Mouse (Mus musculus): ENCODE results near the gene Sult3a2. TPM values are rescaled to one million over a fixed set of nuclear protein-coding genes. Genes with fewer than 3 reads are reported as not detected.
"Not testable (repeated sequence)": the region's sequence is repeated elsewhere in the genome, so short reads cannot be mapped to it uniquely, and the experiment has no call there.

Gene Sult3a2
- 1 to 10 TPM in 1 of 2 experiments, under 1 TPM in 1; 0.40 to 1.4 TPM for total RNA-seq (2021)

DNA sequence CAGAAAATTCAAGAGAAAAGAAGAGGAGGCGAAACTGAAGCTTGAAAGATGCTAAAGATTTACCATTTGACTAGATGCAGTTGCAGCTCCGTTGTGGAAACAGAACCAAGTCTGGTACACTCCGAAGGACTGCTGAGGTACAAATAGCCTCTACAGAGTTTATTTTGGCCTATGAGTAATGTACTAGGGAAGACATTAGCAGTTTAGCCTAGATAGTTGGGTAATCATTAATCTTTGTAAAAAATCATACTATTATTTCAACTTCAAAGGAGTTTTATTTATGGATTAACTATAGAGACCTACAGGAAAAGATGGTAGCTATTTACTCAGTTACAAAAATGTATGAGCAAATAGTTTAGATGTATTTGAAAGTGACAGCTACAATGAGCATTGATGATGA is at the start of gene Sult3a2:
Gene Sult3a2 (minus strand): TSS at position 101 of the 400 bp plus-strand sequence.
- no peak for DNase-seq (ENCODE audit: extremely low spot score in 1 of 2, low spot score in 1 of 2)

DNA sequence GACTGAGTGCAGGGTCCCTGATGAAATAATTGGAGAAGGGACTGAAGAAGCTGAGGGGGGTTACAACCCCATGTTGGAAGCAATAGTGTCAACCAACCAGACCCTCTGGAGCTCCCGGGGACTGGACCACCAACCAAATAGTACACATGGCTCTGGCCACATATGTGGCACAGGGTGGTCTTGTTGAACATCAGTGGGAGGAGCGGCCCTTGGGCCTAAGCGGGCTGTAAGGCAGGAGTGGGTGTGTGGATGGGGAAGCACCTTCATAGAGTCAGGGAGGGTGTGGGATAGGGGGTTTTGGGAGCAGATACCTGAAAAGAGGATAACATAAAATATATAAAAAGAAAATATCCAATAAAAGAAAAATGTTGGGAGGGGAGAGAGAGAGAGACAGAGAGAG is 34.4 kb upstream of the Sult3a2 start:
- DNase-seq (ENCODE audit: extremely low spot score in 1 of 2, low spot score in 1 of 2) = no peak

DNA sequence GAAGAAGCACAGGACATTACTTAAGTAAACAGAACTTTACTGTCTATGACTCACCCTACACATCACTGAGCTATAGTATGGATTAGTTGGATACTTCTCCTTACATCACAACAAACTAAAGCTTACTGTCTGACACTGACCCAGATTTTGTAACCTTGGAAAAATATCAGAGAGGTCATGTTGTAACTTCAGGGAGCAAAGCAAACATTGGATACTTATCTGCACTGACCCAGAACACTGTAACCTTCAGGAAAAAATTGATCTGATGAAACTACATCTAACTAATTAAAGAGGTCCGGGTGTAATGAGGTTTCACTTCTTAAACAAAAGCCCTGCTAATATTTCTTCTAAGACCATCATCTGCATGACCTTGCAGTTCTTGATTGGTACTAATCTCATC is 30.4 kb upstream of the Sult3a2 start:
- DNase-seq (ENCODE audit: extremely low spot score in 1 of 2, low spot score in 1 of 2) = no peak

DNA sequence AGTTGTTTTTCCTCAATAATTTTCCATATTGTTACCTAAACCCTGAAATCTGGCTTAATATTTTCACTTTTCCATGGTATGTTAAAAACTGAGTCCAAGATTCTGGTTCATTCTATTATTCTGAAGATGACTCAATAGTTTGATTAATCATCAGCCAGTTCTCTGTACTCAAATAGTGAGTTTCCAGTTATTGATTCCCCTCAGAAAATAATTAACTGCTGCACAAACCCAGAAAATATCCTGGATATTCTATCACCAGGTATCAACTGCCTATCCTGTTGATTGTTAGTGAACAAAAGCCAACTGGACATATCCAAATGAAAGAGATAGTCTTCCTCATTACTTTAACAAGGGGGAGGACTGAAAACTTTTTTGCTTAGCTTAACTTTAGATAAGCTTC is 27.8 kb upstream of the Sult3a2 start:
- no peak for DNase-seq (ENCODE audit: extremely low spot score in 1 of 2, low spot score in 1 of 2)

DNA sequence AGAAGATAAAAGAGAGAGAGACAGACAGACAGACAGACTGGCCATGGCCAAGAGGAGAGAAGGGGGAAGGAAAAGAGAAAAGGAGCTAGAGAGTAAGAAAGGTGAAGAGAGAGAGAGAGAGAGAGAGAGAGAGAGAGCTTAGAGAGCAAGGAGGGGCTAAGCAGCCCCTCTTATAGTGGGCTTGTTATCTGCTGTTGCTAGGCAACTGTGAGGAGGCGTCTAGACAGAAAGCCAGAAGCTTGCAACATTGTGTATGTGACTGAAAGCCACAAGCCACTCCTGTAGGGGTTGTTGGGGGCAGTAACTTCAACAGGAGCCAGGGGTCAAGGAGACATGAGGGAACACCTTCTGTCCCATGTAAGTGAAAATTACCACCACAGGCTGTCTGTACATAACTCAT is 25.3 kb upstream of the Sult3a2 start:
- DNase-seq (ENCODE audit: extremely low spot score in 1 of 2, low spot score in 1 of 2) = no peak

DNA sequence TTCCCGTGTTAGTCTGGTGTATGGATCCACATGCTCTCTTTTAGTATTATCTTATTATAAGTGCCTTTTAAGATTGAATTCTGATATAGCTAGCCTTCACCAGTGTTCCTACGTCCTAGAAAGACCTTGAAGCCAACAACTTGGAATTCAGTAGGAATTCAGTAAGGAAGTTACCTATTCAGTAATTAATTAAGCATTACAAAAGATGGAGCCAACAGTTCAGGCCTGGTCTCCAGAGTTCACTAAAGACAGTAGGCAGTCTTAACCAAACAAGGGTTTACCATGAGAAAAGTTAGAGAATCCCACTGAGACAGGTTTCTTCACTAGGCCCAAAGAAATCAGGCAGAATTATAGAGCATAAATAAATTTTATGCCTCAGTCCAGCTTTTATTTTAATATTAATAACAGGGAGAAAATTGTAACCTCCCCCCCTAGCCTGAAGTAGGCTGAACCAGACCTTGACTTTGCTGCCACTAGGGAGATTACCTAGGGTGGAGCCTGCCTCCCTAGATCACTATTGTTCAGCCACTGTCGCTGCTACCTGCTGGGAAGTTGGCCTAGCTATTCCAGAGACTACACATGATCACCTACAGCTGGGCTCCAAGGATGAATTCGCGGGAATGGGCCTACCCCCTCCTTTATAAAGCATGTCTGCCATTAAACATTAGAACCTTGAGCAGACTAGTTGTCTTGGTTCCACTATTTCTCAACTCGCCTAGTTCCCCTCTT is 10.9 kb upstream of the Sult3a2 start:
- DNase-seq (ENCODE audit: extremely low spot score in 1 of 2, low spot score in 1 of 2) = not testable (repeated sequence)

DNA sequence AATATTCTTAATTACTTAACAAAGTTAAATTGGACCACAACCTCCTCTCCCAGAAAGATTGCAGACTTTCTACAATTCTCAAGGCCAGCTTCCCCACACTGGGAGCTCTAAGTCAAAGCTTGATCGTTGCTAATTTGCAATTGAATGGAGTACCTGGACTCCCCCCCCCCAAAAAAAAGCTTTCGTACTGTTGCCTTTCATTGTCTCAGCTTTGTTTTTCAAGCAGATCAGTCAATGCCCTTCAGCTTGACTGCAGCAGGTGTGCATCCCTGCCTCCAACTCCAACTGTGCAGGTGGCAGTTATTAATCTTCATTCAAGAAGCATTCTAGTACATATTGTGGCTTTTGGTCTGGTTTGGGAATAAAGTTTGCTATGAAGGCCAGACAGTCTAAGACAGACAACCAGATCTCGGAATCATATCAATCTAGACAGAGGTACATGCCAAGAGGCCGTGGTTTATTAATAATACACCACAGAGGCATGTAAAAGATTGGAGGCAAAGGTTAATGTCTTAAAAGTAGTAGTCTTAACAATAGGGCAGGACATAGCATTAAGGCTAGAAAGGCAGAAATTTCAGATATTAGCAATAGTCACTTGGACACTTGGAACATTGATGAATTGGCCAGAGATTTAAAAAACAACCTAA is 9.9 kb upstream of the Sult3a2 start:
- not testable (repeated sequence) for DNase-seq (ENCODE audit: extremely low spot score in 1 of 2, low spot score in 1 of 2)

DNA sequence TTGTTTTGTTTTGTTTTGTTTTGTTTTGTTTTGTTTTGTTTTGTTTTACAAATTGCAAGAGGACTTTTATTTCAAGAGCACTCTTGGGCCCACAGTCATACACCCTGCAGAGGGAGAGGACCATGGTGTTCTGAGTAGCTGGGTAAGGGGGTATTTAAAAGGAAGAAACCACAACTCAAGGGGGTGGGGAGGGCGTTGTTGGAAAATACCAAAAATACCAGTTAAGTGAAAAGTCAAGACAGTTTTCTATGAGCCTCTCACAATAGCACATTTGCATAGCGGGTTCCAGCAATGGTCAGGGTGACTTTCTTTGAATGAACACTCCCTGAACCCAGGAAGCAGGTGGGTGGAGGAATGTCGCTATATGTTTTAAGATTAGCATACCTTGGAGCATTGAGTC is 5.7 kb upstream of the Sult3a2 start:
- DNase-seq (ENCODE audit: extremely low spot score in 1 of 2, low spot score in 1 of 2) = not testable (repeated sequence)

DNA sequence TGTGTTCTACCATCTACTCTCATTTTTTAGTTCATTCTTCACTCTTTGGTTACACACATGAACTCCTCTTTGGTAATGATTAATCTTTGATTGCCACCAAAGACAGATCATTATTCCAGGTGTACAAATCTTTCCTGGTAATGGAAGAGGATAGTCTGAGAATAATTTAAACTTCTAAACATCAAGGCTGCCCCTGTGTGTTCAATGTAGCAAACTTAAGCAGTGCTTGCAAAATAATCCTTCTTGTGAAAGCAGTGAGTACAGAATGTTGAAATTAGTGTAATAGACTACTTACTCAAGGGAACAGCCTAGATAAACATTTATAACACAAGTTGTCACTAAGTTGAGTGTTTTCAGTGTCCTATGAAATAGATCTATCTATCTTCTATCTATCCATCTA is 1.0 kb upstream of the Sult3a2 start:
- no peak for DNase-seq (ENCODE audit: extremely low spot score in 1 of 2, low spot score in 1 of 2)

DNA sequence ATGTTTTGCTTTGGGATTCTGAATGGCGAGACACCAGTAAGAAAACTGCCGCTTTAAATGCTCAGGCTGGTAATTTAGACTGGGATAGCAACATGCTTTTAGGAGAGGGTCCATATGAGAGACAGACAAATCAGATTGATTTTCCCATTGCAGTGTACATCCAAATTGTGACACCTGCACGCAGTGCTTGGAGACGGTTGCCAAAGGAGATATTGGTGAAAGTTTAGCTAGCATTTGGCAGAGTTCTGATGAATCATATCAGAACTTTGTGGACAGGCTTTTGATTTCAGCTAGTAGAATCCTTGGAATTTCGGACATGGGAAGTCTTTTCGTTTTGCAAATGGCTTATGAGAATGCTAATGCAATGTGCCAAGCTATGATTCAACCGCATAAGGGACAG is 51.3 kb downstream of the Sult3a2 start:
- not testable (repeated sequence) for DNase-seq (ENCODE audit: extremely low spot score in 1 of 2, low spot score in 1 of 2)

DNA sequence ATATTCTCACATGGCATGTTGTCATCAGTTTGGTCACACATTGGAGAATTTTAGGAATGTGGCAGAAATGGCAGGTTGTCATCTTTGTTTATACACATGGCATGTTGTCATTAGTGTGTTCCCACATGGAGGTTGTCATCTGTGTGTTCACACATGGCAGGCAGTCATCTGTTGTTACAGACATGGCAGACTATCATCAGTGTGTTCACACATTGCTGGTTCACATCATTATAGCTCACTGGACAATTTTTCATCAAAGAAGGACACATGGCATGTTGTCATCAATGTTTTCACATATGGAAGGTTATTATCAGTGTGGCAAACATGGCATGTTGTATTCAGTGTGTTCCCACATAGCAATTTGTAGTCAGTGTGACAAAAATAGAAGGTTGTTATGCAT is 53.3 kb downstream of the Sult3a2 start:
- no peak for DNase-seq (ENCODE audit: extremely low spot score in 1 of 2, low spot score in 1 of 2)

DNA sequence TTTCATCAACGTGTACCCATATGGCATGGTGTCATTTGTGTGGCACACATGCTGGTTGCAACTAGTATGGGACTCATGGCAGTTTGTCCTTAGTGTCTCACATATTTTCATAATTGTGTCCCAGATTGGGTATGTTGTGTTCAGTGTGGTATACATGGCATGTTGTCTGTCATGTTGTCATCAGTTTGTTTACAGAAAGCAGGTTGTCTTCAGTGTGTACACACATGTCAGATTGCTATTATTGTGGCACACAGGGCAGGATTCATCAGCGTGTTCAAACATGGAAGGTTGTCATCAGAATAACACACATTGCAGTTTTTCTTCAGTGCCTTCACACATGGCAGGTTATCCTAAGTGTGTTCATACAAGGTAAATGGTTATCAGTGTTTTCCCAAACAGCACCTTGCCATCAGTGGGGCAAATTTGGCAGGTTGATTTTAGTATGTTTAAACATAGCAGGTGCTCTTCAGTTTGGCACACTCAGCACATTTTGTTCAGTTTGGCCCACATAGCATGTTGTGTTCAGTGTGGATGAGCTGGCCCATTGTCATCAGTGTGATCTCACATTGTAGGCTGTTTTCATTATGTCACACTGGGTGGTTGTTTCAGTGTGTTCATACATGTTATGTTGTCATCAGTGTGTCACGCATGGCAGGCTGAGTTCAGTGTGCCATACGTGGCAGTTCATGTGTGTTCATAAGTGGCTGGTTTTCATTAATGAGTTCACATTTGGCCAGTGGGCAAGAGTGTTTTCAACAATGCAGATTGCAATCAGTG is 53.9 kb downstream of the Sult3a2 start:
- no peak for DNase-seq (ENCODE audit: extremely low spot score in 1 of 2, low spot score in 1 of 2)

DNA sequence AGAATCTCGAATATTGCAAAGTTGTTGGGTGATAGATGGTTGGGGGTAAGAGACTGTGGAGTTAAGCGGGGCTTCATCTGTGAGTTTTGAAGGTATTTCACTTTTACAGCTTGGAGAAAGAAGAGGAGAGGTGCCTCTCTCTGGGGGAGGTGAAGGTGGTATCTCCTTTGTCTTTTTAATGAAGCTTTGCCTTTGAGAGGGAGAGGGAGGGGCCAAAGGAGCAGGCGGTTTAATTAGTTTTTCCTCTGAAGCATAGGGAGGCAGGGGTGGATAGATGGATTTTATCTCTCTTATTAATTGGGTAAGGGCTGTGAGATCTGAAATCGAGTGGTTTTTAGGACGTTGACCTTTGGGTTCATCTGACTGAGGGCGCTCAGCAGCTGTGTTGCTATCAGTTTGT is 62.7 kb downstream of the Sult3a2 start:
- no peak for DNase-seq (ENCODE audit: extremely low spot score in 1 of 2, low spot score in 1 of 2)

DNA sequence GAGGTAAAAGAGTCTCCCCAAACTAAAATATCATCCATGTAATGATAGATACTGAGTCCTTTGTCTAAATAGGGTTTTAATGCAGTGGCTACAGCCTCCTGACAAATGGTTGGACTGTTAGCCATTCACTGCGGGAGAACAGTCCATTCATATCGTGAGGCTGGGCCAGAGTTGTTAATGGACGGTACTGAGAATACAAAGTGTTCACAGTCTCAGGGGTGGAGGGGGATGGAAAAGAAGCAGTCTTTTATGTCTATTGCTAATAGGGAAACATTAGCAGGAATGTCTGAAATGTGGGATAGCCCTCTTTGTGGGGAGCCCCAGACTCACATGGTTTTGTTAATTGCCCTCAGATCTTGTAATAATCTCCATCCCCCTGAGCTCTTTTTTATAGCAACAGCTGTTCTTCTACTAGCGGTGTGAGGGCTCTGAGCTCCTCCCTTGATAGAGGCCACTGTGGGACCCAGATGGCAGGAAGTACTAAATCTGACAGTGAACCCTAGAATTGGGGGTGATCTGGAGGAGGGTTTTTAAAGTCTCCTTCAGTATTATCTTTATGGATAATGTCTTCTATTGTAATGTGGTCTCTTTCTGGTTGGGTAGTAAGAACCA is 64.6 kb downstream of the Sult3a2 start:
- DNase-seq (ENCODE audit: extremely low spot score in 1 of 2, low spot score in 1 of 2) = no peak

Other genes with a start within 250 kb of the Sult3a2 start
- gene Clvs2, start 161.9 kb downstream of the Sult3a2 start, total RNA-seq (2021) = 10 to 100 TPM; 81.6 to 95.5 TPM
- gene Sult3a1, start 71.0 kb upstream of the Sult3a2 start, total RNA-seq (2021) = not detected
- 1 to 10 TPM; 4.1 TPM for gene Rsph4a, start 118.4 kb upstream of the Sult3a2 start, total RNA-seq (2021)
- gene Zup1, start 164.6 kb upstream of the Sult3a2 start, total RNA-seq (2021) = 10 to 100 TPM; 12.3 to 12.9 TPM
- gene Rwdd1, start 232.9 kb upstream of the Sult3a2 start, total RNA-seq (2021) = 100 to 1,000 TPM in 1 of 2 experiments, 10 to 100 TPM in 1; 88.4 to 105 TPM